Mouse (Mus musculus) midbrain, embryonic 11.5 days (tissue): ENCODE data around the gene Hmgcl. TPM values are rescaled to one million over a fixed set of nuclear protein-coding genes. Genes with fewer than 3 reads are reported as not detected.
"Not testable (repeated sequence)": the region's sequence is repeated elsewhere in the genome, so short reads cannot be mapped to it uniquely, and the experiment has no call there.

Source experiments
- ATAC-seq: fragments of 200-750 bp; cut with Nextera tagmentation; 2 replicates; pipeline ENCODE4 v1.8.0; 2017; ENCODE audit warnings: moderate TSS enrichment, moderate library complexity; ENCODE audit not compliant: low FRiP score
- DNase-seq: peaks from one replicate; pipeline ENCODE4 v3.0.0; 2015; ENCODE audit warnings: low spot score; ENCODE audit errors: missing footprints
- H3K27ac ChIP-seq: fragments of 300-500 bp; sonication (generic); 2 replicates; pipeline ENCODE4 v1.5.1; 2014; ENCODE audit warnings: low read depth, low read length
- H3K27me3 ChIP-seq: fragments of 300-500 bp; sonication (generic); 2 replicates; pipeline ENCODE4 v1.6.1; 2014; ENCODE audit warnings: mild to moderate bottlenecking, low read length, moderate library complexity, mixed read lengths; ENCODE audit not compliant: control insufficient read depth, insufficient read depth
- H3K36me3 ChIP-seq: fragments of 300-500 bp; sonication (generic); 2 replicates; pipeline ENCODE4 v1.6.1; 2014; ENCODE audit warnings: mild to moderate bottlenecking, low read length, moderate library complexity, mixed read lengths; ENCODE audit not compliant: control insufficient read depth, insufficient read depth
- H3K4me1 ChIP-seq: fragments of 300-500 bp; sonication (generic); 2 replicates; pipeline ENCODE4 v1.6.1; 2014; ENCODE audit warnings: low read length; ENCODE audit not compliant: control insufficient read depth, insufficient read depth
- H3K4me2 ChIP-seq: fragments of 300-500 bp; sonication (generic); 2 replicates; pipeline ENCODE4 v1.6.1; 2014; ENCODE audit warnings: mild to moderate bottlenecking, moderate library complexity
- H3K4me3 ChIP-seq: fragments of 300-500 bp; sonication (generic); 2 replicates; pipeline ENCODE4 v1.5.1; 2014; ENCODE audit warnings: low read depth, low read length
- H3K9ac ChIP-seq: fragments of 300-500 bp; sonication (generic); 2 replicates; pipeline ENCODE4 v1.6.1; 2014; ENCODE audit warnings: low read length
- H3K9me3 ChIP-seq: fragments of 300-500 bp; sonication (generic); 2 replicates; pipeline ENCODE4 v1.6.1; 2016; ENCODE audit warnings: low read length; ENCODE audit not compliant: control insufficient read depth
- WGBS: fragments of 180-500 bp; shearing (Covaris S2); extraction: QIAGEN DNeasy Blood & Tissue Kit; methylation state at CpG from one replicate; pipeline ENCODE4 v1.1.7; 2014; 5-methylcytosine and 5-hydroxymethylcytosine counted together
- polyA plus RNA-seq: library from polyadenylated mRNA; unstranded; fragments of >200 nt; fragmentation: Nextera tagmentation; extraction: Ambion mirVana; gene quantifications from 2 replicates; pipeline ENCODE4 v1.2.1, GENCODE M21; 2014

Hmgcl gene
- polyA plus RNA-seq, 1 experiment from 2014 or later: 62.9 TPM

GRCm38 (mm10) chr4:135934708-135935500 is 11.3 kb upstream of the Hmgcl start:
- Histone ChIP-seq H3K27me3 (no peaks in the 10 kb centered on the region), H3K4me1 (peaks cover 3% of the 10 kb centered on the region; the same call in 1 of the 2 replicates), H3K36me3 (no peaks in the 10 kb centered on the region; the same call in 1 of the 2 replicates), H3K9ac (no peak overlapping the region), H3K4me2 (no peak overlapping the region), H3K27ac (no peak overlapping the region), H3K4me3 (no peak overlapping the region), H3K9me3 (no peaks in the 10 kb centered on the region)
- no peak for ATAC-seq
- no peak for DNase-seq
- 56% methylated on average over 12 of the region's 12 CpGs for WGBS

GRCm38 (mm10) chr4:135935502-135935901 is 10.7 kb upstream of the Hmgcl start:
- H3K4me3 ChIP-seq: no peak overlapping the region
- no peak overlapping the region for H3K27ac ChIP-seq
- H3K9me3 ChIP-seq: no peaks in the 10 kb centered on the region
- H3K9ac ChIP-seq: no peak overlapping the region
- ATAC-seq (no peak), DNase-seq (no peak)
- H3K4me2 ChIP-seq: no peak overlapping the region
- peaks cover 3% of the 10 kb centered on the region; the same call in 1 of the 2 replicates for H3K4me1 ChIP-seq
- 69% methylated on average over 5 of the region's 5 CpGs for WGBS
- no peaks in the 10 kb centered on the region; the same call in 1 of the 2 replicates for H3K36me3 ChIP-seq
- no peaks in the 10 kb centered on the region for H3K27me3 ChIP-seq

- Histone ChIP-seq H3K27ac (no peak overlapping the region), H3K4me3 (no peak overlapping the region), H3K4me1 (peaks cover 3% of the 10 kb centered on the region; the same call in 1 of the 2 replicates), H3K27me3 (no peaks in the 10 kb centered on the region), H3K9ac (no peak overlapping the region), H3K9me3 (no peaks in the 10 kb centered on the region), H3K36me3 (no peaks in the 10 kb centered on the region; the same call in 1 of the 2 replicates), H3K4me2 (no peak overlapping the region)
- 86% methylated on average over 7 of the region's 7 CpGs for WGBS
- ATAC-seq (no peak), DNase-seq (no peak)
These were observed 7.4 kb upstream of the Hmgcl start for GRCm38 (mm10) chr4:135938858-135939257.

DNA sequence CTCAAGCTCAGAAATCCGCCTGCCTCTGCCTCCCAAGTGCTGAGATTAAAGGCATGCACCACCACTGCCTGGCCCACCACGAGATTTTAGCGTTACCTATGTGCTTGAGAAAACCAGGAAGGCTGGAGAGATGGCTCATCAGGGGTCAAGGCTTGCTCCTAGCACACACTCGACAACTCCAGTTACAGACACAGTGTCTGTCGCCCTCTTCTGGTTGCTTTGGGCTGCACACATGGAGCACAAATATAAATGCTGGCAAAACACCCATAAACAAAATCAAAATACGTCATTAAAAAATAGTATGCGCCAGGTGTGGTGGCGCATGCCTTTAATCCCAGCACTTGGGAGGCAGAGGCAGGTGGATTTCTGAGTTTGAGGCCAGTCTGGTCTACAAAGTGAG is 5.2 kb upstream of the Hmgcl start:
- not testable (repeated sequence) for H3K9me3 ChIP-seq, H3K4me2 ChIP-seq, H3K27ac ChIP-seq, H3K36me3 ChIP-seq, H3K4me1 ChIP-seq, ATAC-seq, DNase-seq, H3K27me3 ChIP-seq, H3K4me3 ChIP-seq, H3K9ac ChIP-seq
- WGBS: 81% methylated on average over 8 of the region's 8 CpGs

GRCm38 (mm10) chr4:135942193-135942592 is 4.1 kb upstream of the Hmgcl start:
- DNase-seq (no peak), ATAC-seq (no peak)
- Histone ChIP-seq H3K36me3 (no peaks in the 10 kb centered on the region; the same call in 1 of the 2 replicates), H3K27me3 (no peaks in the 10 kb centered on the region), H3K4me1 (peaks cover 7% of the 10 kb centered on the region), H3K9me3 (no peaks in the 10 kb centered on the region), H3K27ac (no peak overlapping the region), H3K4me3 (no peak overlapping the region), H3K9ac (no peak overlapping the region), H3K4me2 (no peak overlapping the region)
- 93% methylated on average over 6 of the region's 6 CpGs for WGBS

DNA sequence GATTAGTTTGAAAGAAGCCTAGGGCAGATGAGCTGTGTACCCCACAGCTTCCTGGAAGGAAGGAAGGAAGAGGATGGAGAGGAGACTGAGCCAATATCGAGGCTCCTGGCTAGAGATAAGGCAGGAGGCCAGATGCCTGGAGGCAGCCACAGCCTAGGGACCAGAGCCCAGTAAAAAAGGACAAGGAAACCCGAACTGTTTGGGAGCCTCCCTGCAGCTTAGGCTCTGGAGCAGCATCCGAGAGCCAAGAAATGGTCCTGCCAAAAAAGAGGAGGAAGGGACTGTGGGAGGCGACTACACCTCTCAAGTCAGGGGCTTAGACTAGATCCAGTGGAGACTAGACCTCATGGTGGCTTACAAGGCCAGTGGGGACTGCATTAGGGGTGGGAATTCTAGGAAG is 2.9 kb upstream of the Hmgcl start:
- DNase-seq (no peak), ATAC-seq (no peak)
- WGBS: 64% methylated on average over 4 of the region's 4 CpGs
- H3K4me3 ChIP-seq: no peak overlapping the region
- H3K27ac ChIP-seq: no peak overlapping the region
- no peak overlapping the region for H3K4me2 ChIP-seq
- H3K36me3 ChIP-seq: no peaks in the 10 kb centered on the region; the same call in 1 of the 2 replicates
- no peaks in the 10 kb centered on the region for H3K27me3 ChIP-seq
- no peaks in the 10 kb centered on the region for H3K9me3 ChIP-seq
- no peak overlapping the region for H3K9ac ChIP-seq
- peaks cover 7% of the 10 kb centered on the region for H3K4me1 ChIP-seq

DNA sequence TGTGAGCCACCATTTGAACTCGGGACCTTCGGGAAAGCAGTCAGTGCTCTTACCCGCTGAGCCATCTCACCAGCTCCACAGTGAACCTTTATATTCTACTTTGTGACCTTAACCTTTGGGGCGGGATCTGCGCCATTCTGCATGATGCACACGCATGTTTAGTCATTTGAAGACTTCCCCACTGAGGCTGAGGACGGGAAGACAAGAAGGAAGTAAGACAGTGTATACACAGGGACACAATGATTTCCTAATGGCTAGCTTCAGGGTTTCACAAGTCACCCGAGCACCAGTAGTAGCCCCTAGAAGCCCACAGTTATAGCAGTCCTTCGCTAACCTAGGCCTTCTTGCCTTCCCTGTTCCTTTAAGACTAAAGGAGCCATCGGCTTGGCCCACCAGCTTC is 542 bp upstream of the Hmgcl start:
- Histone ChIP-seq H3K27me3 (no peaks in the 10 kb centered on the region), H3K4me2 (peak overlapping the region; percentile 87), H3K27ac (no peak overlapping the region), H3K4me1 (peaks cover 7% of the 10 kb centered on the region), H3K4me3 (peak overlapping the region; percentile 80; the same call in 1 of the 2 replicates), H3K36me3 (no peaks in the 10 kb centered on the region), H3K9me3 (no peaks in the 10 kb centered on the region), H3K9ac (peak overlapping the region; percentile 47)
- no peak for DNase-seq
- WGBS: 77% methylated on average over 10 of the region's 10 CpGs
- peak; percentile 50 for ATAC-seq

GRCm38 (mm10) chr4:135946659-135947301 is 532 bp downstream of the Hmgcl start:
- Histone ChIP-seq H3K4me2 (peak overlapping the region; percentile 87), H3K27ac (0 out of 2 replicates have a peak overlapping the region, but pooled peaks have one; percentile 12), H3K9ac (peak overlapping the region; percentile 72), H3K36me3 (peaks cover 2% of the 10 kb centered on the region; the same call in 1 of the 2 replicates), H3K4me1 (peaks cover 7% of the 10 kb centered on the region), H3K27me3 (no peaks in the 10 kb centered on the region), H3K9me3 (no peaks in the 10 kb centered on the region), H3K4me3 (peak overlapping the region; percentile 80)
- ATAC-seq (no peak), DNase-seq (no peak)
- 1% methylated on average over 28 of the region's 28 CpGs for WGBS

DNA sequence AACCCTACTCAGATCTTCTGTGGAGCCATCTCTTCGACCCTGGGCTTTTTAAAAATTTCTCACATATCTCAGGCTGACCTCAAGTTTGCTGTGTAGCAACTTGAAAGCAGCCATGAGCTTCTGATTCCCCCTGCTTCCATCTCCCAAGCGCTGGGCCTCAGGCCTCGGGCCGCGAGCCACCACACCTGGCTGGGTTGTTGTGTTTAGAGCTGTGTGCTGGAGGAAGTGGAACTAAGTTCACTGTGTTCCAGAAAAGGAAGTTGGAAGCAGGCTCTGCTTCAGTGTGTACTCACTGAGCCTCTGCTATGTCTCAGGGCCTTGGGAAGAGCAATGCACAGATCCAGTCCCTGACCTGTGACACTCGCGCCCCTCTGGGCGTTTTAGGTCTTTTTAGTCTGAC is 1.9 kb downstream of the Hmgcl start:
- Histone ChIP-seq H3K27ac (no peak overlapping the region), H3K9me3 (no peaks in the 10 kb centered on the region), H3K9ac (no peak overlapping the region), H3K4me2 (no peak overlapping the region), H3K4me1 (peaks cover 7% of the 10 kb centered on the region), H3K36me3 (peaks cover 5% of the 10 kb centered on the region), H3K27me3 (no peaks in the 10 kb centered on the region), H3K4me3 (no peak overlapping the region)
- DNase-seq (no peak), ATAC-seq (no peak)
- WGBS: 95% methylated on average over 8 of the region's 8 CpGs
